Comparison of ENCODE assay signal across 26 mouse cellular contexts in the genomic region with DNA sequence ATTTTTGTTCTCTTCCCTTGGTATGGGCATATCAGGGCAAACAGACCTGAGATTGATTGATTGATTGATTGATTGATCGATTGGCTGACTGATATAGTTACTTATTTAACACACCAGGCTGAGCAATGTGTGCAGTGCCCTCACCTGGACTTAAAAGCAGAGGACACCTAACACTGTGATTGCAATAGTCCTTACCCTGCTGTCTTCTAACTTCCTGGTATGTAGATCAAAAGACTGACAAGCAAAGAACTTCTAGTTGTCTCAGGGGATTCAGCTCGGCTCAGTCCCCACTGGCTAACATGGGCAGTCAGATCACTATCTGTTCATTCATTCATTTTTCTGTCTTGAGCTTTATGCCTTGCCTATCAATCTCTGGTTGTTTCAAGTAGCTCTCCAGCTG. TPM values are rescaled to one million over a fixed set of nuclear protein-coding genes. Genes with fewer than 3 reads are reported as not detected.
"Had no signal": no experiment of that assay in that cellular context is flagged by ENCODE, and none has a peak within 500 bp of the region (broad histone marks: within the 10 kb centered on the region; RNA-seq: fewer than 3 reads in every experiment).

No protein-coding gene starts in this region.

- H3K9ac ChIP-seq: limb, embryonic 12.5 days; limb, embryonic 15.5 days; lung, embryonic 14.5 days; midbrain, embryonic 12.5 days; midbrain, embryonic 15.5 days; neural tube, embryonic 12.5 days; neural tube, embryonic 15.5 days had no signal

- H3K27ac ChIP-seq: limb, embryonic 12.5 days; limb, embryonic 15.5 days; macrophage; midbrain, embryonic 12.5 days; midbrain, embryonic 15.5 days; neural tube, embryonic 12.5 days; neural tube, embryonic 15.5 days had no signal

- H3K36me3 ChIP-seq: limb, embryonic 12.5 days; limb, embryonic 15.5 days; midbrain, embryonic 12.5 days; midbrain, embryonic 15.5 days; neural tube, embryonic 12.5 days; neural tube, embryonic 15.5 days had no signal

- H3K4me3 ChIP-seq: limb, embryonic 12.5 days; limb, embryonic 15.5 days; midbrain, embryonic 12.5 days; midbrain, embryonic 15.5 days; neural tube, embryonic 12.5 days; neural tube, embryonic 15.5 days had no signal

- DNase-seq: kidney, adult 18-20 months; kidney, adult 9 months; kidney, postnatal 14 days; kidney, postnatal 4 days; left cerebral cortex, postnatal 4 days; retina, postnatal 1 day; thymus, adult 18-20 months; thymus, postnatal 36 days had no signal

- H3K27me3 ChIP-seq: limb, embryonic 12.5 days; limb, embryonic 15.5 days; midbrain, embryonic 12.5 days; midbrain, embryonic 15.5 days; neural tube, embryonic 12.5 days; neural tube, embryonic 15.5 days had no signal

- ATAC-seq: lung, postnatal 0 days; midbrain, embryonic 15.5 days had no signal

- H3K9me3 ChIP-seq: limb, embryonic 12.5 days; limb, embryonic 15.5 days; midbrain, embryonic 12.5 days; midbrain, embryonic 15.5 days; neural tube, embryonic 12.5 days; neural tube, embryonic 15.5 days had no signal

- H3K4me2 ChIP-seq: limb, embryonic 12.5 days; limb, embryonic 15.5 days; lung, embryonic 14.5 days; midbrain, embryonic 12.5 days; midbrain, embryonic 15.5 days; neural tube, embryonic 12.5 days; neural tube, embryonic 15.5 days had no signal

- H3K4me1 ChIP-seq: limb, embryonic 12.5 days; limb, embryonic 15.5 days; midbrain, embryonic 12.5 days; neural tube, embryonic 12.5 days; neural tube, embryonic 15.5 days had no signal

RNA-seq across cellular contexts. Expression of gene Fam50b, which starts 31.3 kb away (rescaled TPM):
- total RNA-seq: layer of hippocampus, adult 18-20 months; layer of hippocampus, postnatal 14 days; left cerebral cortex, adult 8-10 months; left cerebral cortex, postnatal 14 days; left cerebral cortex, postnatal 4 days; megakaryocyte, adult 5-6 weeks had no signal
- polyA plus RNA-seq: intestine, embryonic 14.5 days; kidney, embryonic 16.5 days; limb, embryonic 12.5 days; limb, embryonic 15.5 days; lung, embryonic 14.5 days; macrophage; midbrain, embryonic 12.5 days; neural tube, embryonic 12.5 days; neural tube, embryonic 15.5 days; small intestine, adult 2 months; stomach, embryonic 16.5 days had no signal

RNA-seq across cellular contexts. Expression of gene Pxdc1, which starts 50.0 kb away (rescaled TPM):
- total RNA-seq: megakaryocyte, adult 5-6 weeks had no signal
